ENCODE assay signal across 11 mouse cellular contexts in the genomic region with DNA sequence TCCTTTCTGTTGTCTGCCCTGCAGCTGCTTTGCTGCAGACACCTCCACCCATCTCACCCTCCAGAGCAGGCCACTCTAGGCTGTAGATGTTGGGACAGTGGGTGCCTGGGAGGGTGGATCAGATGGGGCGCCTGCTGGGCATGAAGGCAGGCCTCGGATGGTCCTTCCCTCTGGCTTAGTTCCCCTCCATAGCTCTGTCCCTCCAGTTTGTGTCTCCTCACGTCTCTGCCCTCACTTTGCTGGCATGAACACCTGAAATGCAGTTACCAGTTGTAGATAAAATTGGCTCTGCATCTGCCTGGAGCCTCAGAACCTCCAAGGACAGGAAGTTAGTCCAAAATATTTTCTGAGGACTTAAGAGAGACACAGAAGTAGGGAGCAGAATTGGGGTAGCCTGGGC. TPM values are rescaled to one million over a fixed set of nuclear protein-coding genes. Genes with fewer than 3 reads are reported as not detected.
DNase-seq lines count a peak whose midpoint lies in the region; ATAC-seq and TF ChIP-seq lines count a peak whose summit lies in the region.
"Had no signal": no experiment of that assay in that cellular context is flagged by ENCODE, and none has a peak within 500 bp of the region (broad histone marks: within the 10 kb centered on the region; RNA-seq: fewer than 3 reads in every experiment).

No protein-coding gene starts in this region.

- H3K27ac ChIP-seq in hindbrain, embryonic 10.5 days = peak overlapping the region; percentile 79
- no peak overlapping the region for H3K27ac ChIP-seq in hindbrain, embryonic 14.5 days
- H3K27ac ChIP-seq in heart, embryonic 15.5 days = peak overlapping the region; percentile 96
- H3K27ac ChIP-seq in liver, embryonic 13.5 days = peak overlapping the region; percentile 12; the same call in 1 of the 2 replicates

- peak overlapping the region; percentile 12 for H3ac ChIP-seq in C2C12 (ENCODE audit: control insufficient read depth, insufficient read length, low read depth)

- peaks cover 54% of the 10 kb centered on the region for H3K36me3 ChIP-seq in hindbrain, embryonic 10.5 days
- H3K36me3 ChIP-seq in hindbrain, embryonic 14.5 days (replicated peaks; ENCODE audit: control insufficient read depth, insufficient read depth) = no peaks in the 10 kb centered on the region
- H3K36me3 ChIP-seq in C2C12 (ENCODE audit: control insufficient read depth, insufficient read depth) = peaks cover 24% of the 10 kb centered on the region
- H3K36me3 ChIP-seq in heart, embryonic 15.5 days = peaks cover 32% of the 10 kb centered on the region
- peaks cover 33% of the 10 kb centered on the region for H3K36me3 ChIP-seq in liver, embryonic 13.5 days

- 66% methylated on average over 3 of the region's 3 CpGs for WGBS in hindbrain, embryonic 10.5 days
- 73% methylated on average over 3 of the region's 3 CpGs for WGBS in hindbrain, embryonic 14.5 days
- WGBS in heart, embryonic 15.5 days = 53% methylated on average over 3 of the region's 3 CpGs
- 59% methylated on average over 3 of the region's 3 CpGs for WGBS in liver, embryonic 13.5 days (ENCODE audit: insufficient replicate concordance)

- H3K4me2 ChIP-seq in hindbrain, embryonic 14.5 days (replicated peaks) = no peak overlapping the region
- peak overlapping the region; percentile 73 for H3K4me2 ChIP-seq in heart, embryonic 15.5 days
- H3K4me2 ChIP-seq in liver, embryonic 13.5 days = peak overlapping the region; percentile 77

- H3K9ac ChIP-seq in hindbrain, embryonic 14.5 days = no peak overlapping the region
- peak overlapping the region; percentile 48 for H3K9ac ChIP-seq in heart, embryonic 15.5 days
- 0 out of 2 replicates have a peak overlapping the region, but pooled peaks have one; percentile 65 for H3K9ac ChIP-seq in liver, embryonic 13.5 days

- H3K79me2 ChIP-seq in C2C12 (ENCODE audit: control insufficient read depth, insufficient read depth) = peaks cover 62% of the 10 kb centered on the region

- ATAC-seq in hindbrain, embryonic 14.5 days (ENCODE audit: low FRiP score) = no peak
- ATAC-seq in heart, embryonic 15.5 days (replicated peaks; ENCODE audit: insufficient number of reproducible peaks, insufficient read depth, low FRiP score, low read depth) = no peak
- ATAC-seq in liver, embryonic 13.5 days (ENCODE audit: low read depth) = no peak
- ATAC-seq in activated CD4-positive, CD25-positive, alpha-beta regulatory T cell, adult 4 months = no peak

- H3K4me3 ChIP-seq in hindbrain, embryonic 10.5 days = peak overlapping the region; percentile 83
- no peak overlapping the region for H3K4me3 ChIP-seq in hindbrain, embryonic 14.5 days (replicated peaks; ENCODE audit: low read length)
- no peak overlapping the region for H3K4me3 ChIP-seq in C2C12 (ENCODE audit: insufficient read depth, poor library complexity, severe bottlenecking)
- H3K4me3 ChIP-seq in heart, embryonic 15.5 days = peak overlapping the region; percentile 88
- H3K4me3 ChIP-seq in liver, embryonic 13.5 days (replicated peaks) = peak overlapping the region; percentile 67; the same call in 1 of the 2 replicates

- DNase-seq in hindbrain, embryonic 10.5 days (ENCODE audit: low spot score) = no peak
- no peak for DNase-seq in hindbrain, embryonic 14.5 days (ENCODE audit: low spot score)
- DNase-seq in liver, embryonic 13.5 days = no peak
- no peak for DNase-seq in urinary bladder, adult 2 months (ENCODE audit: low spot score)
- DNase-seq in left cerebral cortex, postnatal 14 days (ENCODE audit: low spot score in 2 of 2) = no peak
- DNase-seq: adrenal gland, postnatal 14 days had no signal

- H3K9me3 ChIP-seq in hindbrain, embryonic 10.5 days = 0 out of 2 replicates have a peak, but pooled peaks cover 2% of the 10 kb centered on the region
- no peaks in the 10 kb centered on the region for H3K9me3 ChIP-seq in hindbrain, embryonic 14.5 days (ENCODE audit: control insufficient read depth, low read length)
- H3K9me3 ChIP-seq in heart, embryonic 15.5 days (replicated peaks) = no peaks in the 10 kb centered on the region
- no peaks in the 10 kb centered on the region for H3K9me3 ChIP-seq in liver, embryonic 13.5 days (replicated peaks)

- H3K4me1 ChIP-seq in hindbrain, embryonic 10.5 days (replicated peaks) = peaks cover 46% of the 10 kb centered on the region
- H3K4me1 ChIP-seq in hindbrain, embryonic 14.5 days (replicated peaks; ENCODE audit: control insufficient read depth, insufficient read depth, low read length) = peaks cover 8% of the 10 kb centered on the region; the same call in 1 of the 2 replicates
- peaks cover 44% of the 10 kb centered on the region for H3K4me1 ChIP-seq in heart, embryonic 15.5 days (replicated peaks)
- H3K4me1 ChIP-seq in liver, embryonic 13.5 days (replicated peaks) = peaks cover 43% of the 10 kb centered on the region

- peaks cover 21% of the 10 kb centered on the region for H3K79me3 ChIP-seq in C2C12 (ENCODE audit: low read depth)

- intact Hi-C loops in left cerebral cortex, postnatal 14 days (cut with DNase I) = no loop called here

- TF ChIP-seq CTCF in C2C12 (IDR thresholded peaks at IDR 0.05; ENCODE audit: control insufficient read depth, insufficient read depth, insufficient read length) = no peak

- H3K27me3 ChIP-seq in hindbrain, embryonic 10.5 days (ENCODE audit: insufficient read depth, poor library complexity, severe bottlenecking) = no peaks in the 10 kb centered on the region
- H3K27me3 ChIP-seq in hindbrain, embryonic 14.5 days (ENCODE audit: control insufficient read depth, insufficient read depth, low read length) = no peaks in the 10 kb centered on the region
- H3K27me3 ChIP-seq in C2C12 (ENCODE audit: control insufficient read depth, insufficient read depth, insufficient read length) = no peaks in the 10 kb centered on the region
- no peaks in the 10 kb centered on the region for H3K27me3 ChIP-seq in heart, embryonic 15.5 days
- H3K27me3 ChIP-seq in liver, embryonic 13.5 days = peaks cover 13% of the 10 kb centered on the region; the same call in 1 of the 2 replicates

TF ChIP-seq in C2C12, 6 proteins besides CTCF, POLR2A, EP300 and RAD21:
- TF ChIP-seq MYOD1 (IDR thresholded peaks at IDR 0.05; ENCODE audit: control insufficient read depth, insufficient read length, low read depth) (no peak), CEBPB (IDR thresholded peaks at IDR 0.05; ENCODE audit: low read depth) (no peak), USF1 (IDR thresholded peaks at IDR 0.05; ENCODE audit: low read depth) (no peak), MAX (IDR thresholded peaks at IDR 0.05) (no peak), MYOG (IDR thresholded peaks at IDR 0.05; ENCODE audit: control insufficient read depth, extremely low read depth, insufficient read length) (no peak), FOSL1 (IDR thresholded peaks at IDR 0.05; ENCODE audit: insufficient read depth, low read length, poor library complexity, severe bottlenecking) (no peak)
TF ChIP-seq in C2C12: peak in this region for 0.

RNA-seq across cellular contexts. Expression of a gene that starts 1.6 kb away (rescaled TPM):
- 10.0 and 11.0 TPM in 2 replicates for polyA plus RNA-seq in hindbrain, embryonic 10.5 days (2016; fragmentation: Nextera tagmentation; extraction: Ambion mirVana)
- 3.0 and 3.3 TPM in 2 replicates for polyA plus RNA-seq in hindbrain, embryonic 14.5 days (2014; fragmentation: Nextera tagmentation; extraction: Ambion mirVana)
- polyA plus RNA-seq in C2C12 (2012; fragmentation: generic; extraction: Trizol) = 43.3 TPM
- polyA plus RNA-seq in heart, embryonic 15.5 days (2015; fragmentation: Nextera tagmentation; extraction: Ambion mirVana) = 20.0 and 26.3 TPM in 2 replicates
- polyA plus RNA-seq in liver, embryonic 13.5 days (2015; fragmentation: Nextera tagmentation; extraction: Ambion mirVana) = 2.6 and 3.4 TPM in 2 replicates
- 44.6 and 77.0 TPM in 2 replicates for polyA plus RNA-seq in urinary bladder, adult 2 months (2012; rRNA removed)
- not detected for polyA plus RNA-seq in activated CD4-positive, CD25-positive, alpha-beta regulatory T cell, adult 4 months (2017; shearing (Covaris generic))
- 1 to 10 TPM; 7.4 to 7.6 TPM for total RNA-seq in left cerebral cortex, postnatal 14 days (2021)

RNA-seq across cellular contexts. Expression of a gene that starts 36.8 kb away (rescaled TPM):
- polyA plus RNA-seq in hindbrain, embryonic 10.5 days (2016; fragmentation: Nextera tagmentation; extraction: Ambion mirVana) = 132 and 165 TPM in 2 replicates
- 17.7 and 18.7 TPM in 2 replicates for polyA plus RNA-seq in hindbrain, embryonic 14.5 days (2014; fragmentation: Nextera tagmentation; extraction: Ambion mirVana)
- 80.1 TPM for polyA plus RNA-seq in C2C12 (2012; fragmentation: generic; extraction: Trizol)
- polyA plus RNA-seq in heart, embryonic 15.5 days (2015; fragmentation: Nextera tagmentation; extraction: Ambion mirVana) = 69.6 and 88.1 TPM in 2 replicates
- 86.3 and 91.5 TPM in 2 replicates for polyA plus RNA-seq in liver, embryonic 13.5 days (2015; fragmentation: Nextera tagmentation; extraction: Ambion mirVana)
- polyA plus RNA-seq in urinary bladder, adult 2 months (2012; rRNA removed) = 2.4 and 3.0 TPM in 2 replicates
- 10 to 100 TPM; 18.7 to 25.8 TPM for polyA plus RNA-seq in activated CD4-positive, CD25-positive, alpha-beta regulatory T cell, adult 4 months (2017; shearing (Covaris generic))
- total RNA-seq in left cerebral cortex, postnatal 14 days (2021) = 1 to 10 TPM; 2.6 to 2.7 TPM

RNA-seq across cellular contexts. Expression of a gene that starts 38.4 kb away (rescaled TPM):
- 0.70 and 0.85 TPM in 2 replicates for polyA plus RNA-seq in hindbrain, embryonic 10.5 days (2016; fragmentation: Nextera tagmentation; extraction: Ambion mirVana)
- 0.33 and 0.62 TPM in 2 replicates for polyA plus RNA-seq in hindbrain, embryonic 14.5 days (2014; fragmentation: Nextera tagmentation; extraction: Ambion mirVana)
- 0.04 TPM for polyA plus RNA-seq in C2C12 (2012; fragmentation: generic; extraction: Trizol)
- 1.2 and 2.1 TPM in 2 replicates for polyA plus RNA-seq in heart, embryonic 15.5 days (2015; fragmentation: Nextera tagmentation; extraction: Ambion mirVana)
- polyA plus RNA-seq in liver, embryonic 13.5 days (2015; fragmentation: Nextera tagmentation; extraction: Ambion mirVana) = 15.5 and 16.1 TPM in 2 replicates
- 1.2 and 2.0 TPM in 2 replicates for polyA plus RNA-seq in urinary bladder, adult 2 months (2012; rRNA removed)
- polyA plus RNA-seq in activated CD4-positive, CD25-positive, alpha-beta regulatory T cell, adult 4 months (2017; shearing (Covaris generic)) = not detected
- not detected for total RNA-seq in left cerebral cortex, postnatal 14 days (2021)
- total RNA-seq: CH12.LX; neutrophil, adult 5-6 weeks had no signal

RNA-seq across cellular contexts. Expression of a gene that starts 55.5 kb away (rescaled TPM):
- 23.7 and 24.1 TPM in 2 replicates for polyA plus RNA-seq in hindbrain, embryonic 10.5 days (2016; fragmentation: Nextera tagmentation; extraction: Ambion mirVana)
- 16.3 and 18.0 TPM in 2 replicates for polyA plus RNA-seq in hindbrain, embryonic 14.5 days (2014; fragmentation: Nextera tagmentation; extraction: Ambion mirVana)
- polyA plus RNA-seq in C2C12 (2012; fragmentation: generic; extraction: Trizol) = 12.1 TPM
- polyA plus RNA-seq in heart, embryonic 15.5 days (2015; fragmentation: Nextera tagmentation; extraction: Ambion mirVana) = 38.3 and 54.7 TPM in 2 replicates
- polyA plus RNA-seq in liver, embryonic 13.5 days (2015; fragmentation: Nextera tagmentation; extraction: Ambion mirVana) = 3.9 and 4.1 TPM in 2 replicates
- polyA plus RNA-seq in urinary bladder, adult 2 months (2012; rRNA removed) = 89.2 and 102 TPM in 2 replicates
- polyA plus RNA-seq in activated CD4-positive, CD25-positive, alpha-beta regulatory T cell, adult 4 months (2017; shearing (Covaris generic)) = 1 to 10 TPM in 1 of 2 experiments, under 1 TPM in 1; 0.94 to 1.8 TPM
- 10 to 100 TPM; 18.5 to 22.6 TPM for total RNA-seq in left cerebral cortex, postnatal 14 days (2021)

Comparison
In these comparisons a context has a peak if more than half of its experiments do, and no peak if none do; other contexts are left out.
1. H3K4me3 ChIP-seq: peak in hindbrain, embryonic 10.5 days (single experiment), heart, embryonic 15.5 days (single experiment) and liver, embryonic 13.5 days (single experiment); none in hindbrain, embryonic 14.5 days (single experiment) and C2C12 (single experiment).